Mouse (Mus musculus) midbrain, embryonic 13.5 days (tissue): ENCODE measurements around the gene Ndufb7. TPM values are rescaled to one million over a fixed set of nuclear protein-coding genes. Genes with fewer than 3 reads are reported as not detected.
"Not testable (repeated sequence)": the region's sequence is repeated elsewhere in the genome, so short reads cannot be mapped to it uniquely, and the experiment has no call there.

Source experiments
- ATAC-seq: fragments of 200-750 bp; cut with Nextera tagmentation; 2 replicates; pipeline ENCODE4 v1.8.0; 2017; ENCODE audit warnings: mild to moderate bottlenecking, moderate TSS enrichment, moderate library complexity
- H3K27ac ChIP-seq: fragments of 300-500 bp; sonication (generic); 2 replicates; pipeline ENCODE4 v1.5.1; 2015; ENCODE audit warnings: inconsistent platforms, mild to moderate bottlenecking, moderate library complexity
- H3K27me3 ChIP-seq: fragments of 300-500 bp; sonication (generic); 2 replicates; pipeline ENCODE4 v1.6.1; 2015; ENCODE audit warnings: mild to moderate bottlenecking, inconsistent platforms
- H3K36me3 ChIP-seq: fragments of 300-500 bp; sonication (generic); 2 replicates; pipeline ENCODE4 v1.6.1; 2015; ENCODE audit warnings: mild to moderate bottlenecking, inconsistent platforms
- H3K4me1 ChIP-seq: fragments of 300-500 bp; sonication (generic); replicated peaks from 2 replicates; pipeline ENCODE4 v1.6.1; 2015; ENCODE audit warnings: inconsistent platforms
- H3K4me2 ChIP-seq: fragments of 300-500 bp; sonication (generic); replicated peaks from 2 replicates; pipeline ENCODE4 v1.6.1; 2015; ENCODE audit warnings: moderate library complexity, mild to moderate bottlenecking, inconsistent platforms
- H3K4me3 ChIP-seq: fragments of 300-500 bp; sonication (generic); replicated peaks from 2 replicates; pipeline ENCODE4 v1.5.1; 2015; ENCODE audit warnings: mild to moderate bottlenecking, inconsistent platforms
- H3K9ac ChIP-seq: fragments of 300-500 bp; sonication (generic); replicated peaks from 2 replicates; pipeline ENCODE4 v1.6.1; 2015; ENCODE audit warnings: mild to moderate bottlenecking, inconsistent platforms
- H3K9me3 ChIP-seq: fragments of 300-500 bp; sonication (generic); 2 replicates; pipeline ENCODE4 v1.6.1; 2016; ENCODE audit warnings: mild to moderate bottlenecking, inconsistent platforms
- WGBS: fragments of 180-500 bp; shearing (Covaris S2); methylation state at CpG from one replicate; pipeline ENCODE4 v1.1.7; 2015; 5-methylcytosine and 5-hydroxymethylcytosine counted together
- polyA plus RNA-seq: library from polyadenylated mRNA; unstranded; fragments of >200 nt; fragmentation: Nextera tagmentation; extraction: Ambion mirVana; gene quantifications from 2 replicates; pipeline ENCODE4 v1.2.1, GENCODE M21; 2015

Ndufb7 gene
- polyA plus RNA-seq, 1 experiment from 2014 or later = 382 TPM

DNA sequence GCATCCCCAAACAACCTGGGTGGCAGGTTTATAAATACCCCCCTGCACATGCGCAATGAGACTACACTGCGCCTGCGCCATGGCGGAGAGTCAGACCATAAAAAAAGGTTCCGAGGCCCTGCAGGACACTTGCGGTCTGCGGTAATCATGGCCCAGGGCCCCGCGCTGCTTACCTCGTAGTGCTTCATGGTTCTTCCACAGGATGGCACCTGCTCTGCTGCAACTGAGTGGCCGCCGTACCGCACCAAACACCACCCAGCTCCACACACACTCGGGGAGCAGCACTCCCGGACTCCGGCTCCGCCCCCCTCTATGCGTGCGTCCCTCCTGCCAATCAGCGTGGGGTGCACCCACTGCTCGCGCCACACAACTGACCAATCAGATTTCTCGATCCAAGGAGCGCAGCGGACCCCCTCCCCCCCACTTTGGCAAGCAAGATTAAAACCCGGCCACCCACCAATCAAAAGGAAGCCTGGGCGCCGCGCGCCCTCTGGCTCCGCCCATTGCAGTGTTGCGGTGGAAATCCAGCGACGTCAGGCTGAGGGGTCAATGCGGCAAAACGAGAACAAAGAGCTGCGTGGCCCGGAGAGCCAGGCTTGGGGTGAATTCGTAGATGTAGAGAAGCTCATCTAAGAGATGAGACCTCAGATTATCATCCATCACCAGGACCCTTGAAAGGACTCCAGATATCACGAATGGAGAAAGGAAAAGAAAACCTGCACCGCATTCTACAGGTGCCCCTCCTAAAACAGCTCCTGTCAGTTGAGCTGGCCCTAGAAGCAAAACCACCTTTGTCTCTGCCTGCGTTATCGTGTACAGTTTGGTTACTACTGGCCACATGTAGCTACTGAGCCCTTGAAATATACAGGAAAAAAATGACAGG, 27.9 kb downstream of the Ndufb7 start:
- H3K4me1 ChIP-seq = peaks cover 44% of the 10 kb centered on the region
- ATAC-seq = peak; percentile 98
- H3K4me3 ChIP-seq = peak overlapping the region; percentile 96
- H3K9me3 ChIP-seq = no peaks in the 10 kb centered on the region
- H3K9ac ChIP-seq = peak overlapping the region; percentile 94
- H3K27ac ChIP-seq = peak overlapping the region; percentile 93
- no peaks in the 10 kb centered on the region for H3K27me3 ChIP-seq
- WGBS = under 1% methylated on average over 43 of the region's 43 CpGs
- peaks cover 4% of the 10 kb centered on the region; the same call in 1 of the 2 replicates for H3K36me3 ChIP-seq
- peak overlapping the region; percentile 70 for H3K4me2 ChIP-seq

DNA sequence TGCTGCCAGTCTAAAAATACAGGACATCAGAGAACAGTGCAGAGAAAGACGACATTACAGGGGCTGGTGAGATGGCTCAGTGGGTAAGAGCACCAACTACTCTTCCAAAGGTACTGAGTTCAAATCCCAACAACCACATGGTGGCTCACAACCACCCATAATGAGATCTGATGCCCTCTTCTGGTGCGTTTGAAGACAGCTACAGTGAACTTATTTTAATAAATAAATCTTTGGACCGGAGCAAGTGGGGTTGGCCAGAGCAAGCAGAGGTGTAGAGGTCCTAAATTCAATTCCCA, 28.5 kb downstream of the Ndufb7 start:
- not testable (repeated sequence) for H3K9me3 ChIP-seq, H3K36me3 ChIP-seq, ATAC-seq, H3K27me3 ChIP-seq
- WGBS = 53% methylated on average over 3 of the region's 3 CpGs
- H3K4me1 ChIP-seq = peaks cover 39% of the 10 kb centered on the region
- H3K4me2 ChIP-seq = peak overlapping the region; percentile 55
- peak overlapping the region; percentile 93 for H3K27ac ChIP-seq
- H3K4me3 ChIP-seq = peak overlapping the region; percentile 96
- peak overlapping the region; percentile 69 for H3K9ac ChIP-seq

DNA sequence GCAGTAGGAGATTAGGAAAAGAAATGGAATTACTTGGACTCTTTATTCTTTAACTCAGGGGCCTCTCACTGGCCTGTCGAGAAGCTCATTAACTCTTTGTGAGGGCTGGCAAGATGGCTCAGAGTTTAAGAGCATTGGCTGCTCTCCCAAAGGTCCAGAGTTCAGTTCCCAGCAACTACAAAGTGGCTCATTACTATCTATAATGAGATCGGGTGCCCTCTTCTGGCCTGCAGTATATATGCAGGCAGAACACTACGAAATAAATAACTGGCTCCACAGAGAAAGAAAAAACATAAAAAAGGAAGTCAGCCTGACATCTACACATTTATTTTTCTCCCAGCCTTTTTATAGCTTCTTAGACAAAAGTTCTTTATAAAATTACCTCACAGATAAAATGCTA, 29.9 kb downstream of the Ndufb7 start:
- no peaks in the 10 kb centered on the region; the same call in 1 of the 2 replicates for H3K36me3 ChIP-seq
- H3K9me3 ChIP-seq = no peaks in the 10 kb centered on the region
- 34% methylated on average over 3 of the region's 3 CpGs for WGBS
- no peak overlapping the region for H3K9ac ChIP-seq
- H3K27ac ChIP-seq = no peak overlapping the region
- H3K4me1 ChIP-seq = peaks cover 25% of the 10 kb centered on the region
- no peaks in the 10 kb centered on the region for H3K27me3 ChIP-seq
- no peak overlapping the region for H3K4me2 ChIP-seq
- no peak overlapping the region for H3K4me3 ChIP-seq
- ATAC-seq = no peak

DNA sequence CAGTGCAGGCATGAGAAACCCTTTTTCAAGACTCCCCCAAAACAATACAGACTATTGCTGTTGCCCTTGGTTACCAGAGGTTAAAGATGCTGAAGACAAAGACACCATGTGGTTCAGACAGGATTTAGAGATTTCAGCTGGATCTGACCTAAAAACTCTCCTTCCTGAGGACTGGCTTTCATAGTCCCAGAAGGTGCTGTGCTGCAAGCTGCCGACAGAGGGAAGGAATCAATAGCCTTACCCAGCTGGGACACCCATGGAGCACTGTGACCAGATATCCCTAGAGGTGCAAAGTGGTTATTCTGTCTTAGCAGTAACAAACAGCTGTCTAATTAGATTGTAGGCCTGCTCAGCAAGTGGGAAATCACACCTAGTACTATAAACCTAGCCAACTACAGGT, 31.7 kb downstream of the Ndufb7 start:
- 5% methylated on average over 1 of the region's 1 CpGs for WGBS
- ATAC-seq = no peak
- peaks cover 8% of the 10 kb centered on the region for H3K4me1 ChIP-seq

DNA sequence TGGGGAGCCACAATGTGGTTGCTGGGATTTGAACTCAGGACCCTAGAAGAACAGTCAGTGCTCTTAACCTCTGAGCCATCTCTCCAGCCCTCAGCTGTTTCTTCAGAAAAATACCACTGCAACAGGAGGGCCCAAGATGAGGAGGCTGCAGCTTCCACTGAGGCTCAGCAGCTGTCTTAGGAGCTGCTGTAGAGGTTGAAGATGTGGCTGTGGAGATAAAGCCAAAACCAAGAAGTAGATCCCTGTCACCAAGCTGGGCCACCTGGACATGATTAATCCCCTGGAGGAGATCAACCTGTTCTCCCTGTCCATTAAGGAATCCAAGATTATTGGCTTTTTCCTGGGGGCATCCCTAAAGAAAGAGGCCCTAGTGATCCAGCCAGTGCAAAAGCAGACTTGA, 33.3 kb downstream of the Ndufb7 start:
- H3K27ac ChIP-seq = no peak overlapping the region
- ATAC-seq = no peak
- 0 out of 2 replicates have a peak, but pooled peaks cover 3% of the 10 kb centered on the region for H3K4me1 ChIP-seq
- no peaks in the 10 kb centered on the region for H3K9me3 ChIP-seq
- H3K27me3 ChIP-seq = no peaks in the 10 kb centered on the region
- no peaks in the 10 kb centered on the region for H3K36me3 ChIP-seq
- H3K9ac ChIP-seq = no peak overlapping the region
- no peak overlapping the region for H3K4me2 ChIP-seq
- no peak overlapping the region for H3K4me3 ChIP-seq

More for the DNA sequence above, 31.7 kb downstream of the Ndufb7 start:
- no peaks in the 10 kb centered on the region for H3K36me3 ChIP-seq
- no peak overlapping the region for H3K27ac ChIP-seq
- H3K4me2 ChIP-seq = no peak overlapping the region
- H3K27me3 ChIP-seq = no peaks in the 10 kb centered on the region
- no peaks in the 10 kb centered on the region for H3K9me3 ChIP-seq
- H3K4me3 ChIP-seq = no peak overlapping the region
- H3K9ac ChIP-seq = no peak overlapping the region

DNA sequence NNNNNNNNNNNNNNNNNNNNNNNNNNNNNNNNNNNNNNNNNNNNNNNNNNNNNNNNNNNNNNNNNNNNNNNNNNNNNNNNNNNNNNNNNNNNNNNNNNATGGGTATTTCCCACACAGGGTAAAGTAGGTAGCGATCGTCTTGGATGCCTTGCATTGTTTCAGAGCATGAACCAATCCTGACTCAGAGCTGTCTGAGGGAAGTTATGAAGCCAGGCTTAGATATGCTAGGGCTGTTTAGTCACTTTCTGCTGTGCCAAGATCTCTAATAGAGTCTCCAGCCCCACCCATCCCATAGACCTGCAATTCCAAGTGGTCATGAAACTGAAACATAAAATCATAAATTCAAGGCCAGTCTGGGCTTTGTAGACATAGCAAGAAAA, 36.2 kb downstream of the Ndufb7 start:
- H3K4me3 ChIP-seq = no peak overlapping the region
- no peaks in the 10 kb centered on the region for H3K27me3 ChIP-seq
- H3K27ac ChIP-seq = no peak overlapping the region
- H3K36me3 ChIP-seq = no peaks in the 10 kb centered on the region
- no peaks in the 10 kb centered on the region for H3K9me3 ChIP-seq
- no peak overlapping the region for H3K4me2 ChIP-seq
- 84% methylated on average over 2 of the region's 2 CpGs for WGBS
- H3K4me1 ChIP-seq = peaks cover 10% of the 10 kb centered on the region
- no peak overlapping the region for H3K9ac ChIP-seq
- ATAC-seq = no peak

DNA sequence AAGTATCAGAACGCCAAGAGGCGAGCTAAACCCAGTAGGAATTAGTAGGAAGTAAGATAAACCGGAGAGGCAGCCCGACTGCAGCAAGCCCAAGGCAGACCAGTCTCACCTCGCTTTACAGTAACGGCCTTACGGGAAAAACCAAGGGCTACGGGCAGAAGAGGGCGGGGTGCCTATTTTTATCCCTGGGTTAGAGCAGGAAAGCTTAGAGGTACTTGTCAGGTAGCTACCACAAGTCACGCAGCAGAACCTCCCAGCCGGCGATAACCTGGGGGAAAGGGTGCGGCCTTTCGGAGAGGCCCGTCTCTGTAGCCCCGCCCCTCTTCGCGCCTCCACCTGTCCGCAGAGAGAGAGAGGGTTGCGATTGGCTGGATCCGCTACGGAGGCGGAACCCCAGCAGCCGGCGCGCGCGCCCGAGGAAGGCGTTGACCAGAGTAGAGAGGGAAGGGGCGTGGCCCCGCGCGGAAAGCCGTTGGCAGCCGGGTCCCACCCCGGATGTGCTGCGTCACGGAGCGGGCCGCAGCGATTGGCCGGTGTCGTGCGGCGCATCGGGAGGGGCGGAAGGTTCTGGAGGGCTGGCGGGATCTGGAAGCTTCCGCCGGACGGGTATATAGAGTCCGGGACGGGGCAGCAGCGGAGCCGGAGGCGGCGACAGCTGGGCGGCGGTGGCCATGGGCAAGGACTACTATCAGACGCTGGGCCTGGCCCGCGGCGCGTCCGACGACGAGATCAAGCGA, 41.4 kb downstream of the Ndufb7 start, which contains the start of the genes Tecr and Dnajb1:
Gene Tecr (minus strand): TSS at position 311 of the 737 bp plus-strand sequence.
Gene Dnajb1 (plus strand): TSS at position 533 of the 737 bp plus-strand sequence.
- H3K9me3 ChIP-seq = no peaks in the 10 kb centered on the region
- peak within 1 kb of the TSS; percentile 80 for H3K4me3 ChIP-seq
- peak within 1 kb of the TSS; percentile 89 for H3K9ac ChIP-seq
- H3K4me2 ChIP-seq = peak within 1 kb of the TSS; percentile 92
- ATAC-seq = peak; percentile 97
- no peaks in the 10 kb centered on the region for H3K27me3 ChIP-seq
- peak within 1 kb of the TSS; percentile 97 for H3K27ac ChIP-seq
- peaks cover 32% of the 10 kb centered on the region for H3K36me3 ChIP-seq
- peaks cover 31% of the 10 kb centered on the region for H3K4me1 ChIP-seq
- WGBS = under 1% methylated on average over 63 of the region's 69 CpGs

DNA sequence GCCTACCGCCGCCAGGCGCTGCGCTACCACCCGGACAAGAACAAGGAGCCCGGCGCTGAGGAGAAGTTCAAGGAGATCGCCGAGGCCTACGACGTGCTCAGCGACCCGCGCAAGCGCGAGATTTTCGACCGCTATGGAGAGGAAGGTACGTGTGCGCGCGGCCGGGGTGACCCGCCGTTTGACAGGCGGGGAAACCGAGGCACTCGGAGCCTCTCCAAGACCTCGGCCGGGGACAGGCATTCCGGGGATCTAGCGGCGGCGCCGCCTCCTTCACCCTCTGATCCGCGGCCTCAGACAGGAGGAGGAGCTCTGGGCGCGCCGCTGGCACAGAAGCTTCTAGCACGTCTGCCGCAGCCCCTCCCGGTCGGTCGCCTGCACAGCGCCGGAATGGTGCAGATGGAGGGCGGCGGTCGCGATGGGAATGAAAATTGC, 41.9 kb downstream of the Ndufb7 start:
- ATAC-seq = peak; percentile 82
- no peaks in the 10 kb centered on the region for H3K9me3 ChIP-seq
- H3K4me1 ChIP-seq = peaks cover 31% of the 10 kb centered on the region
- peaks cover 36% of the 10 kb centered on the region for H3K36me3 ChIP-seq
- H3K27ac ChIP-seq = peak overlapping the region; percentile 97
- peak overlapping the region; percentile 89 for H3K9ac ChIP-seq
- no peaks in the 10 kb centered on the region for H3K27me3 ChIP-seq
- WGBS = under 1% methylated on average over 51 of the region's 51 CpGs
- peak overlapping the region; percentile 92 for H3K4me2 ChIP-seq
- peak overlapping the region; percentile 80 for H3K4me3 ChIP-seq

DNA sequence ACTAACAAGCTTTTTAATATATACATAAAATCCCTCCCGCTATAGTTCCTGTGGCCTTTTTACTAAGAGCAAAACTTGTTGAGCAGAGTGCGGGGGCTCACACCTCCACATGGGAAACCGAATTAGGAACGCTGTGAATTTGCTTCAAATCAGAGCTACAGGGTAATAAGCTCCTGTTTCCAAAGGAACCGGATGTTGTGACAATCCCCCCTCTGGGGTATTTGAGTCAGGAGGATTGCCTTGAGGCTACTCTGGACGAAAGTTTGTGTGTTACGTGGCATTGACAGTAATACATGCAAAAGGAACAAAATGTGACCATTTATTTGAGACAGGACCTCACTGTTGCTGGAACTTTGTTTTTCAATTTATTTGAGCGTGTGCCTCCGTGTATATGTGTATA, 42.6 kb downstream of the Ndufb7 start:
- no peak for ATAC-seq

DNA sequence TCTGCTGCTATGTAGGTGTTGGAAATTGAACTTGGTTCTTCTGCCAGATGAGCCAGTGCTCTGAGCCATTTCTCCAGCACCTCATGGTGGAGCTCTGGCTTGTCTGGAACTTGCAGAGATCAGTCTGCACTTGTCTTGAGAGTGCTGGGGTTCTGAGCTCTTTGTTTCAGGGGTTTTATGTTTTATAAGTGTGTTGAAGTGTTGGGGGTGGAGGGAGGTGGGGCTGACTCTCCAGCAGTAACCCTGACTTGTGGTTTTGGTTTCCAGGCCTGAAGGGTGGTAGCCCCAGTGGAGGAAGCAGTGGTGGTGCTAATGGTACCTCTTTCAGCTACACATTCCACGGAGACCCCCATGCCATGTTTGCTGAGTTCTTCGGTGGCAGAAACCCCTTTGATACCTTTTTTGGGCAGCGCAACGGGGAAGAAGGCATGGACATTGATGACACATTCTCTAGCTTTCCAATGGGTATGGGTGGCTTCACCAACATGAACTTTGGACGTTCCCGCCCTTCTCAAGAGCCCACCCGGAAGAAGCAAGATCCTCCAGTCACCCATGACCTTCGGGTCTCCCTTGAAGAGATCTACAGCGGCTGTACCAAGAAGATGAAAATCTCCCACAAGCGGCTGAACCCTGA, 43.2 kb downstream of the Ndufb7 start:
- Histone ChIP-seq H3K9me3 (no peaks in the 10 kb centered on the region), H3K4me2 (peak overlapping the region; percentile 92), H3K27me3 (no peaks in the 10 kb centered on the region), H3K4me3 (peak overlapping the region; percentile 80), H3K4me1 (peaks cover 31% of the 10 kb centered on the region), H3K36me3 (peaks cover 45% of the 10 kb centered on the region), H3K27ac (no peak overlapping the region), H3K9ac (peak overlapping the region; percentile 89)
- WGBS = 94% methylated on average over 10 of the region's 10 CpGs
- no peak for ATAC-seq

More for the DNA sequence above, 42.6 kb downstream of the Ndufb7 start:
- Histone ChIP-seq H3K4me3 (peak overlapping the region; percentile 80), H3K9me3 (no peaks in the 10 kb centered on the region), H3K9ac (peak overlapping the region; percentile 89), H3K36me3 (peaks cover 41% of the 10 kb centered on the region), H3K27me3 (no peaks in the 10 kb centered on the region), H3K4me1 (peaks cover 31% of the 10 kb centered on the region), H3K27ac (peak overlapping the region; percentile 97), H3K4me2 (peak overlapping the region; percentile 92)
- 38% methylated on average over 9 of the region's 9 CpGs for WGBS

DNA sequence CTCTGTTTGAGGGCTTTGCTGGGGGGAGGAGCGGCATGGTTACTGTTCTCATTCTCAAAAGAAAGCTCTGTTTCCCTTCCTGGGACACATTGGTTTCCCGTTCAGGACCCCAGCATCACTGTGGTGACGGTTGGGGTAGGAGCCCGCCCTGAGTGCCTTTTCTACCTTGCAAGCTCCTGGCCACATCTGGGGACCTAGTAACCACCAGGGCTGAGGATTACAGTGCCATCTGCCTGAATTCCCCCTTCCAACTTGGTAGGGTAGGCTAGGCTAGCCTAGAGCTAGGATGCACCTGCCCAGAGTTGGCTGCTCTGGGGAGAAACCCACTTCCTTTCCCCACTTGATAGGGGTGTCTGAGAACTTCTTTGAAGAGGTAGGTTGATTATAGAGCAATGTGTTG, 45.5 kb downstream of the Ndufb7 start:
- 95% methylated on average over 4 of the region's 4 CpGs for WGBS
- Histone ChIP-seq H3K27me3 (no peaks in the 10 kb centered on the region), H3K36me3 (peaks cover 45% of the 10 kb centered on the region), H3K27ac (no peak overlapping the region), H3K4me2 (no peak overlapping the region), H3K9ac (no peak overlapping the region), H3K9me3 (no peaks in the 10 kb centered on the region), H3K4me1 (peaks cover 29% of the 10 kb centered on the region), H3K4me3 (no peak overlapping the region)
- no peak for ATAC-seq

DNA sequence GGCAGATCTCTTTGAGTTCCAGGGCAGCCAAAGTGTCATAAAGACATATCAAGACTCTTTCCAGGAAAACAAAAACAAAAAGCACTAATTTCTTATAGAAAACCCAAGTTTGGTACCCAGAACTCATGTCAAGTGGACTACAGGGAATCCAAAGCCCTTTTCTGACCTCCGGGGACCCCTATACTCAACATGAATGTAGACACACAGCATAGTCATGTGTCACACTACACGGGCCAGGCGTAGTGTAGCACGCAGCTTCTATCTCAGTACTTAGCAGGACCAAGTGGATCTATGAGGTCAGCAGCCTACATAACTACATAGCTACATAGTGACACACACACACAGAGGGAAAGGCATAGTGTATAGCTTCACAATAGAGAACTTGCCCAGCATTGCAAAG, 47.2 kb downstream of the Ndufb7 start:
- no peaks in the 10 kb centered on the region for H3K27me3 ChIP-seq
- H3K9me3 ChIP-seq = no peaks in the 10 kb centered on the region
- no peak overlapping the region for H3K4me3 ChIP-seq
- H3K36me3 ChIP-seq = peaks cover 45% of the 10 kb centered on the region
- peaks cover 24% of the 10 kb centered on the region for H3K4me1 ChIP-seq
- H3K27ac ChIP-seq = no peak overlapping the region
- no peak for ATAC-seq
- 93% methylated on average over 4 of the region's 4 CpGs for WGBS
- H3K4me2 ChIP-seq = no peak overlapping the region
- no peak overlapping the region for H3K9ac ChIP-seq
